9 mouse cellular contexts compared by ENCODE assay signal in the genomic region with DNA sequence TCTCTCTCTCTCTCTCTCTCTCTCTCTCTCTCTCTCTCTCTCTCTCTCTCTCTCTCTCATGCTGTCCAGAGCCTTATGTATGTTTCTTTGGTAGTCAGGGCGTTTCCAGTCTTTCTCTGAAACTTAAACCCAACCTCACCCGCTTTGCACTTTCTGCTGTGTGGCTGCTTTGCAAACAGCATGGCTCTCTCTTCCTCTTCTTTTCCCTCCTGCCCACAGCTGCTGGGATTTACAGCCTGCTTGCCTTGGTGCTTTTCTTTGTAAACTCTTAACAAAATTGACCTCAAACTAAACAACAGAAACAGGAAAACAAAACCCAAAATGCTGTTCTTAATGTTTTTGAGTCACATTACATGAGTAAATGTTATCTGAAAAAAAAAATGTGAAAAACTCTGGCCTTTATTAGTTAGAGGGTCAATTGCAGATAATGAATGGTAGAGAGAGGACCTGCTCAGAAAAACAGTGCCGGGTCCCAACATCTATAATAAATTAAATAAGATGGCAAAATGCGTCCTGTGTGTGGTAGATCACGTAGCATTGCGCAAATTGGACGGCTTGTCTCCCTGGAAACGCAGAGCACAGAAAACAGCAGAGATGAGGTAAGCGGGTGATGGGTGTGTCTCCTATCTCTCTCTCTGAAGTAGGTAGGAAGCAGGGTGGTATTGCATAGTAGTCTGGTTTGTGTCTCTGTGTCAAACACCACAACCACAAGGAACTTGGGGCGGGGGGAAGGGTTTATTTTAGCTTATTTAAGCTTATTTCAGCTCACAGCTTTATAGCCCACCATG. TPM values are rescaled to one million over a fixed set of nuclear protein-coding genes. Genes with fewer than 3 reads are reported as not detected.
DNase-seq lines count a peak whose midpoint lies in the region; ATAC-seq lines count a peak whose summit lies in the region.
"Had no signal": no experiment of that assay in that cellular context is flagged by ENCODE, and none has a peak within 500 bp of the region (broad histone marks: within the 10 kb centered on the region; RNA-seq: fewer than 3 reads in every experiment).

No protein-coding gene starts in this region.

- peak; percentile 12 for DNase-seq in thymus, postnatal 0 days (ENCODE audit: low spot score)
- no peak for DNase-seq in thymus, postnatal 4 days
- DNase-seq in lung, postnatal 14 days, result peak; percentile 24
- no peak for DNase-seq in frontal cortex, postnatal 36 days (ENCODE audit: low spot score in 2 of 2)
- no peak for DNase-seq in gastrocnemius, postnatal 4 days (ENCODE audit: low spot score in 2 of 2)
- no peak for DNase-seq in left cerebral cortex, adult 9 months (ENCODE audit: low spot score in 2 of 2)
- DNase-seq: kidney, adult 8-10 months had no signal

- peak; percentile 61 for ATAC-seq in common myeloid progenitor, adult 5-6 weeks (replicated peaks; ENCODE audit: low read depth, poor library complexity, severe bottlenecking)
- ATAC-seq: forebrain, embryonic 16.5 days had no signal

RNA-seq across cellular contexts. Expression of a gene that starts 11.6 kb away (rescaled TPM):
- 2.1 and 2.7 TPM in 2 replicates for polyA plus RNA-seq in thymus, postnatal 0 days (2015; fragmentation: Nextera tagmentation; extraction: Ambion mirVana)
- 10.9 and 12.6 TPM in 2 replicates for total RNA-seq in common myeloid progenitor, adult 5-6 weeks (2017)
- 1 to 10 TPM; 1.5 to 2.3 TPM for total RNA-seq in gastrocnemius, postnatal 4 days (2021)

RNA-seq across cellular contexts. Expression of a gene that starts 20.8 kb away (rescaled TPM):
- 16.6 and 16.9 TPM in 2 replicates for polyA plus RNA-seq in thymus, postnatal 0 days (2015; fragmentation: Nextera tagmentation; extraction: Ambion mirVana)
- total RNA-seq in common myeloid progenitor, adult 5-6 weeks (2017), result 42.7 and 49.2 TPM in 2 replicates
- total RNA-seq in gastrocnemius, postnatal 4 days (2021), result under 1 TPM; 0.80 to 0.96 TPM

Comparison
In these comparisons a context has a peak if more than half of its experiments do, and no peak if none do; other contexts are left out.
1. DNase-seq: peak in thymus, postnatal 0 days (single experiment) and lung, postnatal 14 days (single experiment); none in thymus, postnatal 4 days (single experiment), frontal cortex, postnatal 36 days (0 of 2), gastrocnemius, postnatal 4 days (0 of 2) and left cerebral cortex, adult 9 months (0 of 2).
2. RNA of a gene that starts 20.8 kb away (total RNA-seq): 42.7 to 49.2 TPM in common myeloid progenitor, adult 5-6 weeks; 0.80 to 0.96 TPM in gastrocnemius, postnatal 4 days; every median in the first group is over 10 times any median in the second.